Mouse (Mus musculus) small intestine, adult 2 months (tissue): ENCODE data around the gene Agr3.

Source experiments
- CTCF ChIP-seq: fragments of 200-500 bp; IDR thresholded peaks from 2 replicates; pipeline ENCODE4 v1.5.1; 2012; ENCODE audit warnings: low read depth, mild to moderate bottlenecking, control low read depth, inconsistent platforms, low read length, moderate library complexity, mixed read lengths; ENCODE audit not compliant: insufficient replicate concordance, insufficient read length; ENCODE audit errors: extremely low read depth
- POLR2A ChIP-seq: fragments of 200-500 bp; IDR thresholded peaks from 2 replicates; pipeline ENCODE4 v1.6.1; 2012; ENCODE audit warnings: low read depth, mild to moderate bottlenecking, control low read depth, inconsistent platforms, low read length, moderate library complexity

GRCm38 (mm10) chr12:35916467-35916866, 9.0 kb upstream of the Agr3 start:
- TF ChIP-seq CTCF (no peak), POLR2A (no peak)
